Mouse (Mus musculus) lung, postnatal 14 days (tissue): ENCODE data around the gene Gpatch8.

Source experiments
- DNase-seq: peaks from one replicate; pipeline ENCODE4 v3.0.0; 2021

Gene Gpatch8

GRCm38 (mm10) chr11:102447497-102447896, 108.7 kb downstream of the Gpatch8 start, which contains the start of gene Fam171a2:
Gene Fam171a2, minus strand, starts transcription at chr11:102447682.
- DNase-seq, result peak; percentile 85

- DNase-seq, result no peak
These were observed 109.4 kb downstream of the Gpatch8 start for GRCm38 (mm10) chr11:102446581-102447461.

- peak; percentile 54 for DNase-seq
These were observed 110.3 kb downstream of the Gpatch8 start for GRCm38 (mm10) chr11:102445891-102446361.

GRCm38 (mm10) chr11:102445264-102445890, 110.8 kb downstream of the Gpatch8 start:
- DNase-seq, result peak; percentile 44

GRCm38 (mm10) chr11:102444781-102445180, 111.4 kb downstream of the Gpatch8 start:
- no peak for DNase-seq

- no peak for DNase-seq
These were observed 111.9 kb downstream of the Gpatch8 start for GRCm38 (mm10) chr11:102444321-102444720.

- DNase-seq, result no peak
These were observed 112.5 kb downstream of the Gpatch8 start for GRCm38 (mm10) chr11:102443740-102444139.

- no peak for DNase-seq
These were observed 114.1 kb downstream of the Gpatch8 start for GRCm38 (mm10) chr11:102442089-102442488.

GRCm38 (mm10) chr11:102441434-102441833, 114.8 kb downstream of the Gpatch8 start:
- no peak for DNase-seq

- no peak for DNase-seq
These were observed 115.9 kb downstream of the Gpatch8 start for GRCm38 (mm10) chr11:102440255-102440654.

- DNase-seq, result no peak
These were observed 116.8 kb downstream of the Gpatch8 start for GRCm38 (mm10) chr11:102439093-102440082.

GRCm38 (mm10) chr11:102438212-102439092, 117.7 kb downstream of the Gpatch8 start:
- DNase-seq, result peak; percentile 89

GRCm38 (mm10) chr11:102437120-102438061, 118.8 kb downstream of the Gpatch8 start:
- DNase-seq, result peak; percentile 71

- no peak for DNase-seq
These were observed 119.8 kb downstream of the Gpatch8 start for GRCm38 (mm10) chr11:102436471-102436790.

- no peak for DNase-seq
These were observed 120.3 kb downstream of the Gpatch8 start for GRCm38 (mm10) chr11:102435754-102436470.

- no peak for DNase-seq
These were observed 121.1 kb downstream of the Gpatch8 start for GRCm38 (mm10) chr11:102434816-102435705.

- DNase-seq, result peak; percentile 92
These were observed 121.8 kb downstream of the Gpatch8 start for GRCm38 (mm10) chr11:102434406-102434805.

GRCm38 (mm10) chr11:102433866-102434265, 122.3 kb downstream of the Gpatch8 start:
- no peak for DNase-seq

GRCm38 (mm10) chr11:102432896-102433295, 123.3 kb downstream of the Gpatch8 start:
- no peak for DNase-seq
